Mouse (Mus musculus): ENCODE measurements around the gene Commd3. TPM values are rescaled to one million over a fixed set of nuclear protein-coding genes. Genes with fewer than 3 reads are reported as not detected.

The Commd3 gene
- polyA plus RNA-seq (2014; fragmentation: Illumina TruSeq; extraction: RNeasy Lipid Tissue Mini Kit (QIAGEN cat#74804); ENCODE audit: low read depth, low replicate concordance) = 157 TPM

DNA sequence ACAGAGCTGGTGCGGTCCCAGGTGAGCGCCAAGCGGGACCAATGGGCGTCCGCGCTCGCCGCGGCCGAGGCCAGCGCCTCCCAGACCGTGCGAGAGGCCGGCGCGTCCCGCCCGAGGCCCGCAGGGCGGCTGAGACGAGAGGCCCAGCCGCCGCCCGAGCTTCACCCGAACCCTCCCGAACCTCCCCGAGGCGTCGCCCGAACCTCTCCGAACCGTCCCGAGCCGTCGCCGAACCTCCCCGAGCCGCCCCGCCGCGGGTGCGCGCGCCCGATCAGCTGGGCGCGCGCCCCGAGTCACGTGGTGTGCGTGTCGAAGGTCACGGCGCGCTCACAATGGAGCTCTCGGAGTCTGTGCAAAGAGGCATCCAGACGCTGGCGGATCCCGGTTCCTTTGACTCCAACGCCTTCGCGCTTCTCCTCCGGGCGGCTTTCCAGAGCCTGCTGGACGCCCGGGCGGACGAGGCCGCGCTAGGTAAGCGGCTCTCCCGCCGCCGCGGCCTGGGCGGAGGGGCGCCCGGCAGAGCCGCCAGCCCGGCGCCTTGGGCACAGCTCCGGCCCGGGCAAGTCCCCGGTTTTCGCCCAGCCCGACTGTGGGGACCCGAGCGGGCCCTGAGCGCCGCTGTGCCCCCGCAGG, at the start of gene Commd3:
Gene Commd3, plus strand, starts transcription at position 252 of the 633 bp plus-strand sequence.

DNA sequence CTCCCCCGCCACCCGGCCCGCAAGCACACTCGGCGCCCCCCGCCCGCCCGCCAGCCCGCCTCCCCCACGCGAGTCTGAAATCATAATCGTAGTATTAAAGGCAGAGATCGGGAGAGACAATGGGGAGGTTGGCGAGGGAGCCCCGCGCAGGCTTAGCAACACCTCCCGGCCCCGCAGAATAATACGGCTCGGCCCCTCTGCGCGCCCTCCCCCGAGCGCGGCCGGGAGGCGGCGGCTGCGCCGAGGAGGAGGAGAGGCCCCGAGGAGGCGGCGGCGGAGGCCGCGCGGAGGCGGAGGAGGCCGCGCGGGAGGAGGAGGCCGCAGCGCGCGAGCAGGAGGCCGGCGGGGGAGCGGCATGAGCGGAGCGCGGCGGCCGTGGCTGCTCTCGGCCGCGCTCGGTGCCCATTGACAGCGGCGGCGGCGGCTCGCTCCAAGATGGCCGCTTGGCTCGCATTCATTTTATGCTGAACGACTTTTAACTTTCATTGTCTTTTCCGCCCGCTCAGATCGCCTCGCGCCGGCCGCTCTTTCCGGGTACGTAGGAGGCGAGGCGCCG, 4.8 kb downstream of the Commd3 start, which contains the start of gene Bmi1:
Gene Bmi1, plus strand, starts transcription at position 83 of the 556 bp plus-strand sequence.

DNA sequence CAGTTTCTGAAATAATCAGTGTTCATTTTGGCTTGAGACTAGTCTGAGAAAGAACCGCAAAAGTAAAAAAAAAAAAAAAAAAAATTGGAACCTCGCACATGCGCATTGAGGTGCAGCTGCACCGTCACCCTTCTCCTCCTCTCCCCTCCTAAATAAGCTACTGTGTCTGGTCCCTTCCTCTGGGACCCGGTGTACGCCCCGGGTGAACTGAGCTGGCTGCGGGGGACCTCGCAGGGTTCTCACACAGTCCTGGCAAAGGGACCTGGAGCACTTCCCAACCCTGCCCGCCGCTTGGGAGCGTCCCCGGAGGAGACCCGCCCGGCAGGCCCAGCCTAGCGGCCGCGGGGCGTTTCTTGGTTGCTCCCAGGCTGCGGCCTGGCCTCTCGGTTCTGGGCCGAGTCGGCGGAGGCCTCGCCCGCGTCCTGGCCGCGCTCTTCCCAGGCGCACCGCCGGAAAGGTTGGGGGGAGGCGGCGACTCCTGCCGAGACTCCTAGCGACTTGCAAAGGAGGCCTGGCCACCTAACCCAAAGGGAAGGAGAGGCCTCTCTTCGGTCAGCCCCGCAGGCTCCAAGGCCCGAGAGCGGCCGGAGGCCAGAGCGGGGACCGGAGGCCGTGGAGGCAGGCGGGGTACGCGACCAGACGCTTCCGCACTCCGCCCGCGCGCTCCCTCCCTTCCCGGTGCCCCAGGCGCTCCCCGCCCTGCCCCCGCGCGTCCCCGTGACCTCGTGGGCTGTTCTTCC, 21.9 kb downstream of the Commd3 start, which contains the start of gene Spag6:
Gene Spag6, plus strand, starts transcription at position 162 of the 740 bp plus-strand sequence.

Other genes starting within 250 kb of the Commd3 start
- 34.3 TPM for gene Bmi1, start 4.6 kb downstream of the Commd3 start, polyA plus RNA-seq (2014; fragmentation: Illumina TruSeq; extraction: RNeasy Lipid Tissue Mini Kit (QIAGEN cat#74804); ENCODE audit: low read depth, low replicate concordance)
- gene Spag6, start 21.6 kb downstream of the Commd3 start, polyA plus RNA-seq (2014; fragmentation: Illumina TruSeq; extraction: RNeasy Lipid Tissue Mini Kit (QIAGEN cat#74804); ENCODE audit: low read depth, low replicate concordance) = 1.5 TPM

Measured in adipose tissue, adult 10 weeks (tissue).